Mouse (Mus musculus): ENCODE measurements at regions not wholly inside any gene's neighbourhood (a gene's known extent, or its start where the extent isn't known, plus 50 kb on each side); places are given as distances from the start of the nearest gene placed in this dataset.

DNA sequence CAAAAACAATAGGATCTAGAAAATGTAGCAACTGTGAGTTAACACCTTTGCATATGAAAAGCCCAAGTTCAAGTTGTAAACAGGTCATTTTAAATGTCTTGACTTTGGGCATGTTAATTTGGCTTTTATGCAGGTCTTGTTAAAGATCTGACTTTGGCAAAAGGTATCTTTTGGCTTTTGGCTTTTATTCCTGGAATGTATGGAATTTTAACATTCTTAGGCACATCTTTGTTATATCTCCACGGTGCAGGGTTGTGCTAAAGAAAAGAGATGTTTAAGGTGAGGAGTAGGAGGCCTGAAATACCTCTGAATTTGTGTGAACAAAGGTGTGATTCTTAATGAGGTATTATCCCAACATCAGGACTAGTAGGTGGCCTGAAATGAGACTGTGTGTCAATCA is 97.6 kb upstream of the Slc5a7 start:
- TF ChIP-seq POLR2A (IDR thresholded peaks at IDR 0.05; ENCODE audit: low read depth, low read length): no peak
- no peak for TF ChIP-seq CTCF (conservative IDR thresholded peaks at IDR 0.05; ENCODE audit: insufficient read depth, insufficient read length, low read depth, low read length)
